Mouse (Mus musculus): Measurements from ENCODE around the gene Vps72. TPM values are rescaled to one million over a fixed set of nuclear protein-coding genes. Genes with fewer than 3 reads are reported as not detected.
A peak's percentile ranks its signal among the peaks of the same experiment; 100 is the strongest.
"Not testable (repeated sequence)": the region's sequence is repeated elsewhere in the genome, so short reads cannot be mapped to it uniquely, and the experiment has no call there.

Gene Vps72
- total RNA-seq, 1 experiment, result 35.7 TPM

- TF ChIP-seq HCFC1 (IDR thresholded peaks at IDR 0.05; ENCODE audit: borderline replicate concordance, insufficient read depth, low read length) (peak; percentile 75; the same call in 1 of the 2 replicates), ZNF384 (IDR thresholded peaks at IDR 0.05; ENCODE audit: low read depth, low read length) (no peak), CHD2 (IDR thresholded peaks at IDR 0.05; ENCODE audit: low read depth, low read length) (no peak), ZC3H11A (IDR thresholded peaks at IDR 0.05; ENCODE audit: borderline replicate concordance, low read depth, low read length) (no peak), MAFK (IDR thresholded peaks at IDR 0.05; ENCODE audit: insufficient read depth, low read depth, low read length) (no peak)
- Histone ChIP-seq H3K27ac (ENCODE audit: insufficient read depth, low read depth, low read length, poor library complexity, severe bottlenecking) (peak within 1 kb of the TSS; percentile 38), H3K36me3 (ENCODE audit: control insufficient read depth, insufficient read depth, low read length, poor library complexity, severe bottlenecking) (peaks cover 3% of the 10 kb centered on the region; the same call in 1 of the 2 replicates), H3K9me3 (ENCODE audit: control insufficient read depth, insufficient read depth, low read depth, low read length) (no peaks in the 10 kb centered on the region), H3K4me1 (ENCODE audit: control insufficient read depth in 2 of 2, insufficient read depth in 2 of 2, low read length in 2 of 2, poor library complexity in 1 of 2) (peaks cover 3 to 10% of the 10 kb centered on the region in 2 experiments; a peak in 2 of 4 replicates), H3K4me3 (ENCODE audit: insufficient read depth in 1 of 2, low read depth in 1 of 2, low read length in 2 of 2, poor library complexity in 1 of 2, severe bottlenecking in 1 of 2) (peak within 1 kb of the TSS; percentile 77 to 93), H3K9ac (ENCODE audit: insufficient read depth, low read depth, low read length, poor library complexity, severe bottlenecking) (peak within 1 kb of the TSS; percentile 95)
- peak; percentile 81 for DNase-seq (ENCODE audit: low read depth, low spot score)
- in situ Hi-C loops (cut with MboI; ENCODE audit: low sequenced_read_pairs in 2 of 2, unreplicated experiment in 2 of 2), result no loop called here
These were observed 22.9 kb downstream of the Vps72 start, which contains the start of the genes Scnm1 and Lysmd1 for GRCm38 (mm10) chr3:95133680-95134101. Gene Scnm1, minus strand, starts transcription at chr3:95134011. Gene Lysmd1, plus strand, starts transcription at chr3:95134088.

GRCm38 (mm10) chr3:95134133-95134532 is 23.3 kb downstream of the Vps72 start:
- in situ Hi-C loops (cut with MboI; ENCODE audit: low sequenced_read_pairs in 2 of 2, unreplicated experiment in 2 of 2); H3K36me3 ChIP-seq (ENCODE audit: control insufficient read depth, insufficient read depth, low read length, poor library complexity, severe bottlenecking); H3K4me1 ChIP-seq (ENCODE audit: control insufficient read depth in 2 of 2, insufficient read depth in 2 of 2, low read length in 2 of 2, poor library complexity in 1 of 2); DNase-seq (ENCODE audit: low read depth, low spot score); H3K9me3 ChIP-seq (ENCODE audit: control insufficient read depth, insufficient read depth, low read depth, low read length); H3K27ac ChIP-seq (ENCODE audit: insufficient read depth, low read depth, low read length, poor library complexity, severe bottlenecking); H3K4me3 ChIP-seq (ENCODE audit: insufficient read depth in 1 of 2, low read depth in 1 of 2, low read length in 2 of 2, poor library complexity in 1 of 2, severe bottlenecking in 1 of 2); H3K9ac ChIP-seq (ENCODE audit: insufficient read depth, low read depth, low read length, poor library complexity, severe bottlenecking): not testable (repeated sequence)

- H3K4me1 ChIP-seq (ENCODE audit: control insufficient read depth in 2 of 2, insufficient read depth in 2 of 2, low read length in 2 of 2, poor library complexity in 1 of 2), result peaks cover 3 to 14% of the 10 kb centered on the region in 2 experiments; a peak in 2 of 4 replicates
- no peaks in the 10 kb centered on the region; the same call in 1 of the 2 replicates for H3K36me3 ChIP-seq (ENCODE audit: control insufficient read depth, insufficient read depth, low read length, poor library complexity, severe bottlenecking)
- no peak overlapping the region for H3K9ac ChIP-seq (ENCODE audit: insufficient read depth, low read depth, low read length, poor library complexity, severe bottlenecking)
- TF ChIP-seq HCFC1 (IDR thresholded peaks at IDR 0.05; ENCODE audit: borderline replicate concordance, insufficient read depth, low read length), result no peak
- TF ChIP-seq MAFK (IDR thresholded peaks at IDR 0.05; ENCODE audit: insufficient read depth, low read depth, low read length), result no peak
- no peak for TF ChIP-seq ZNF384 (IDR thresholded peaks at IDR 0.05; ENCODE audit: low read depth, low read length)
- no peak for TF ChIP-seq ZC3H11A (IDR thresholded peaks at IDR 0.05; ENCODE audit: borderline replicate concordance, low read depth, low read length)
- TF ChIP-seq CHD2 (IDR thresholded peaks at IDR 0.05; ENCODE audit: low read depth, low read length), result no peak
- in situ Hi-C loops (cut with MboI; ENCODE audit: low sequenced_read_pairs in 2 of 2, unreplicated experiment in 2 of 2), result no loop called here
- no peak overlapping the region for H3K27ac ChIP-seq (ENCODE audit: insufficient read depth, low read depth, low read length, poor library complexity, severe bottlenecking)
- peak overlapping the region; percentile 41 to 58; a peak in 3 of 4 replicates for H3K4me3 ChIP-seq (ENCODE audit: insufficient read depth in 1 of 2, low read depth in 1 of 2, low read length in 2 of 2, poor library complexity in 1 of 2, severe bottlenecking in 1 of 2)
- H3K9me3 ChIP-seq (ENCODE audit: control insufficient read depth, insufficient read depth, low read depth, low read length), result no peaks in the 10 kb centered on the region
- no peak for DNase-seq (ENCODE audit: low read depth, low spot score)
These were observed 24.2 kb downstream of the Vps72 start for GRCm38 (mm10) chr3:95135023-95135422.

- H3K4me3 ChIP-seq (ENCODE audit: insufficient read depth in 1 of 2, low read depth in 1 of 2, low read length in 2 of 2, poor library complexity in 1 of 2, severe bottlenecking in 1 of 2), result 0 out of 4 replicates have a peak overlapping the region, but pooled peaks of 1 of the 2 experiments have one; percentile 15
- H3K9ac ChIP-seq (ENCODE audit: insufficient read depth, low read depth, low read length, poor library complexity, severe bottlenecking), result no peak overlapping the region
- H3K27ac ChIP-seq (ENCODE audit: insufficient read depth, low read depth, low read length, poor library complexity, severe bottlenecking), result no peak overlapping the region
These were observed 24.7 kb downstream of the Vps72 start for GRCm38 (mm10) chr3:95135433-95136052.

More at GRCm38 (mm10) chr3:95135433-95136052, 24.7 kb downstream of the Vps72 start:
- TF ChIP-seq ZC3H11A (IDR thresholded peaks at IDR 0.05; ENCODE audit: borderline replicate concordance, low read depth, low read length) (no peak), MAFK (IDR thresholded peaks at IDR 0.05; ENCODE audit: insufficient read depth, low read depth, low read length) (no peak), HCFC1 (IDR thresholded peaks at IDR 0.05; ENCODE audit: borderline replicate concordance, insufficient read depth, low read length) (no peak), ZNF384 (IDR thresholded peaks at IDR 0.05; ENCODE audit: low read depth, low read length) (no peak), CHD2 (IDR thresholded peaks at IDR 0.05; ENCODE audit: low read depth, low read length) (no peak)
- DNase-seq (ENCODE audit: low read depth, low spot score), result no peak
- Histone ChIP-seq H3K4me1 (ENCODE audit: control insufficient read depth in 2 of 2, insufficient read depth in 2 of 2, low read length in 2 of 2, poor library complexity in 1 of 2) (peaks cover 3 to 19% of the 10 kb centered on the region in 2 experiments; a peak in 3 of 4 replicates), H3K9me3 (ENCODE audit: control insufficient read depth, insufficient read depth, low read depth, low read length) (no peaks in the 10 kb centered on the region), H3K36me3 (ENCODE audit: control insufficient read depth, insufficient read depth, low read length, poor library complexity, severe bottlenecking) (no peaks in the 10 kb centered on the region; the same call in 1 of the 2 replicates)
- in situ Hi-C loops (cut with MboI; ENCODE audit: low sequenced_read_pairs in 2 of 2, unreplicated experiment in 2 of 2), result no loop called here
